Mouse (Mus musculus) liver, embryonic 11.5 days (tissue): Measurements from ENCODE around the gene Lpcat3. TPM values are rescaled to one million over a fixed set of nuclear protein-coding genes. Genes with fewer than 3 reads are reported as not detected.
"Not testable (repeated sequence)": the region's sequence is repeated elsewhere in the genome, so short reads cannot be mapped to it uniquely, and the experiment has no call there.

Experiments
- ATAC-seq: fragments of 200-750 bp; cut with Nextera tagmentation; replicated peaks from 2 replicates; pipeline ENCODE4 v1.8.0; 2017; ENCODE audit warnings: moderate number of reproducible peaks, mild to moderate bottlenecking, moderate TSS enrichment, moderate library complexity; ENCODE audit not compliant: low FRiP score
- DNase-seq: peaks from one replicate; pipeline ENCODE4 v3.0.0-alpha.2; 2017; ENCODE audit warnings: low spot score
- H3K27ac ChIP-seq: fragments of 300-500 bp; sonication (generic); 2 replicates; pipeline ENCODE4 v1.5.1; 2014; ENCODE audit warnings: mild to moderate bottlenecking, low read depth, low read length, control low read depth
- H3K27me3 ChIP-seq: fragments of 300-500 bp; sonication (generic); replicated peaks from 2 replicates; pipeline ENCODE4 v1.6.1; 2014; ENCODE audit warnings: low read length, mixed read lengths; ENCODE audit not compliant: control insufficient read depth, insufficient read depth
- H3K36me3 ChIP-seq: fragments of 300-500 bp; sonication (generic); 2 replicates; pipeline ENCODE4 v1.6.1; 2014; ENCODE audit warnings: mild to moderate bottlenecking, low read length, moderate library complexity, mixed read lengths; ENCODE audit not compliant: control insufficient read depth, insufficient read depth
- H3K4me1 ChIP-seq: fragments of 300-500 bp; sonication (generic); replicated peaks from 2 replicates; pipeline ENCODE4 v1.6.1; 2014; ENCODE audit warnings: low read length, mixed read lengths; ENCODE audit not compliant: control insufficient read depth, insufficient read depth
- H3K4me2 ChIP-seq: fragments of 300-500 bp; sonication (generic); 2 replicates; pipeline ENCODE4 v1.6.1; 2014; ENCODE audit warnings: mild to moderate bottlenecking, control low read depth, moderate library complexity
- H3K4me3 ChIP-seq: fragments of 300-500 bp; sonication (generic); 2 replicates; pipeline ENCODE4 v1.5.1; 2014; ENCODE audit warnings: low read depth, low read length, control low read depth
- H3K9ac ChIP-seq: fragments of 300-500 bp; sonication (generic); 2 replicates; pipeline ENCODE4 v1.6.1; 2014; ENCODE audit warnings: low read depth, low read length, control low read depth
- H3K9me3 ChIP-seq: fragments of 300-500 bp; sonication (generic); 2 replicates; pipeline ENCODE4 v1.6.1; 2016; ENCODE audit warnings: low read length, inconsistent platforms, mixed read lengths; ENCODE audit not compliant: control insufficient read depth
- WGBS: fragments of 180-500 bp; shearing (Covaris S2); extraction: QIAGEN DNeasy Blood & Tissue Kit; methylation state at CpG from one replicate; pipeline ENCODE4 v1.1.7; 2014; 5-methylcytosine and 5-hydroxymethylcytosine counted together
- polyA plus RNA-seq: library from polyadenylated mRNA; unstranded; fragments of >200 nt; fragmentation: Nextera tagmentation; extraction: Ambion mirVana; gene quantifications from 2 replicates; pipeline ENCODE4 v1.2.1, GENCODE M21; 2014

The Lpcat3 gene
- polyA plus RNA-seq, 1 experiment from 2014 or later, result 84.2 TPM

- WGBS, result 65% methylated on average over 14 of the region's 14 CpGs
- no peaks in the 10 kb centered on the region for H3K9me3 ChIP-seq
- no peak for DNase-seq
- no peaks in the 10 kb centered on the region for H3K36me3 ChIP-seq
- H3K4me1 ChIP-seq, result peaks cover 47% of the 10 kb centered on the region
- ATAC-seq, result peak; percentile 86
- peak overlapping the region; percentile 63 for H3K27ac ChIP-seq
- H3K4me3 ChIP-seq, result no peak overlapping the region
- H3K9ac ChIP-seq, result no peak overlapping the region
- peak overlapping the region; percentile 45 for H3K4me2 ChIP-seq
- H3K27me3 ChIP-seq, result no peaks in the 10 kb centered on the region
Observed at GRCm38 (mm10) chr6:124683591-124684417, 21.0 kb downstream of the Lpcat3 start.

GRCm38 (mm10) chr6:124685606-124686386 lies 23.0 kb downstream of the Lpcat3 start:
- ATAC-seq, result peak; percentile 69
- H3K4me1 ChIP-seq, result peaks cover 47% of the 10 kb centered on the region
- H3K27me3 ChIP-seq, result no peaks in the 10 kb centered on the region
- H3K9ac ChIP-seq, result no peak overlapping the region
- peak overlapping the region; percentile 37 for H3K4me2 ChIP-seq
- no peak overlapping the region for H3K4me3 ChIP-seq
- WGBS, result 57% methylated on average over 12 of the region's 12 CpGs
- H3K27ac ChIP-seq, result peak overlapping the region; percentile 35; the same call in 1 of the 2 replicates
- H3K36me3 ChIP-seq, result no peaks in the 10 kb centered on the region
- H3K9me3 ChIP-seq, result no peaks in the 10 kb centered on the region
- DNase-seq, result no peak

GRCm38 (mm10) chr6:124686644-124687043 lies 23.8 kb downstream of the Lpcat3 start:
- H3K36me3 ChIP-seq, DNase-seq, H3K4me2 ChIP-seq, H3K27me3 ChIP-seq, H3K9me3 ChIP-seq, H3K27ac ChIP-seq, H3K4me3 ChIP-seq, H3K9ac ChIP-seq, ATAC-seq: not testable (repeated sequence)
- H3K4me1 ChIP-seq, result peaks cover 47% of the 10 kb centered on the region
- 58% methylated on average over 1 of the region's 1 CpGs for WGBS

GRCm38 (mm10) chr6:124688151-124688758 lies 25.4 kb downstream of the Lpcat3 start:
- Histone ChIP-seq H3K27me3 (no peaks in the 10 kb centered on the region), H3K4me2 (no peak overlapping the region), H3K36me3 (no peaks in the 10 kb centered on the region), H3K4me1 (peaks cover 36% of the 10 kb centered on the region), H3K9ac (no peak overlapping the region), H3K27ac (no peak overlapping the region), H3K9me3 (no peaks in the 10 kb centered on the region), H3K4me3 (no peak overlapping the region)
- no peak for DNase-seq
- no peak for ATAC-seq
- WGBS, result 72% methylated on average over 8 of the region's 8 CpGs

GRCm38 (mm10) chr6:124689011-124689410 lies 26.2 kb downstream of the Lpcat3 start:
- DNase-seq (no peak), ATAC-seq (no peak)
- no peak overlapping the region for H3K4me2 ChIP-seq
- H3K27me3 ChIP-seq, result no peaks in the 10 kb centered on the region
- no peaks in the 10 kb centered on the region for H3K9me3 ChIP-seq
- no peak overlapping the region for H3K4me3 ChIP-seq
- no peak overlapping the region for H3K9ac ChIP-seq
- peaks cover 28% of the 10 kb centered on the region for H3K4me1 ChIP-seq
- no peak overlapping the region for H3K27ac ChIP-seq
- WGBS, result 94% methylated on average over 3 of the region's 3 CpGs
- H3K36me3 ChIP-seq, result no peaks in the 10 kb centered on the region

GRCm38 (mm10) chr6:124690517-124690916 lies 27.7 kb downstream of the Lpcat3 start:
- Histone ChIP-seq H3K4me3 (no peak overlapping the region), H3K9ac (no peak overlapping the region), H3K4me2 (no peak overlapping the region), H3K9me3 (no peaks in the 10 kb centered on the region), H3K27ac (no peak overlapping the region), H3K27me3 (no peaks in the 10 kb centered on the region), H3K36me3 (no peaks in the 10 kb centered on the region), H3K4me1 (peaks cover 19% of the 10 kb centered on the region)
- DNase-seq, result no peak
- WGBS, result 89% methylated on average over 3 of the region's 3 CpGs
- ATAC-seq, result no peak

- Histone ChIP-seq H3K4me1 (peaks cover 6% of the 10 kb centered on the region), H3K4me3 (no peak overlapping the region), H3K36me3 (peaks cover 3% of the 10 kb centered on the region; the same call in 1 of the 2 replicates), H3K9me3 (no peaks in the 10 kb centered on the region), H3K9ac (no peak overlapping the region), H3K27me3 (no peaks in the 10 kb centered on the region), H3K27ac (no peak overlapping the region), H3K4me2 (no peak overlapping the region)
- ATAC-seq (no peak), DNase-seq (no peak)
- 83% methylated on average over 15 of the region's 15 CpGs for WGBS
Observed at GRCm38 (mm10) chr6:124693243-124693981, 30.6 kb downstream of the Lpcat3 start.
